Mouse (Mus musculus) lung, postnatal 0 days (tissue): ENCODE data around the gene Tmem108. TPM values are rescaled to one million over a fixed set of nuclear protein-coding genes. Genes with fewer than 3 reads are reported as not detected.

ENCODE experiments used
- ATAC-seq: fragments of 200-750 bp; cut with Nextera tagmentation; 2 replicates; pipeline ENCODE4 v1.8.0; 2017; ENCODE audit warnings: moderate library complexity
- DNase-seq: peaks from one replicate; pipeline ENCODE4 v3.0.0-alpha.2; 2016; ENCODE audit warnings: low spot score
- H3K27ac ChIP-seq: fragments of 300-500 bp; sonication (generic); 2 replicates; pipeline ENCODE4 v1.5.1; 2014; ENCODE audit warnings: antibody characterized with exemption, mild to moderate bottlenecking, low read length, mixed read lengths
- H3K27me3 ChIP-seq: fragments of 300-500 bp; sonication (generic); replicated peaks from 2 replicates; pipeline ENCODE4 v1.6.1; 2014; ENCODE audit warnings: low read length, mixed read lengths; ENCODE audit not compliant: insufficient read depth
- H3K36me3 ChIP-seq: fragments of 300-500 bp; sonication (generic); 2 replicates; pipeline ENCODE4 v1.6.1; 2014; ENCODE audit warnings: low read length, mixed read lengths; ENCODE audit not compliant: insufficient read depth
- H3K4me1 ChIP-seq: fragments of 300-500 bp; sonication (generic); 2 replicates; pipeline ENCODE4 v1.6.1; 2014; ENCODE audit warnings: antibody characterized with exemption, low read depth, low read length, mixed read lengths; ENCODE audit not compliant: insufficient read depth
- H3K4me2 ChIP-seq: fragments of 300-500 bp; sonication (generic); replicated peaks from 2 replicates; pipeline ENCODE4 v1.6.1; 2014; ENCODE audit warnings: low read depth, mild to moderate bottlenecking, low read length, moderate library complexity, mixed read lengths
- H3K4me3 ChIP-seq: fragments of 300-500 bp; sonication (generic); 2 replicates; pipeline ENCODE4 v1.5.1; 2014; ENCODE audit warnings: low read depth, low read length
- H3K9ac ChIP-seq: fragments of 300-500 bp; sonication (generic); replicated peaks from 2 replicates; pipeline ENCODE4 v1.6.1; 2014; ENCODE audit warnings: low read depth, mild to moderate bottlenecking
- H3K9me3 ChIP-seq: fragments of 300-500 bp; sonication (generic); 2 replicates; pipeline ENCODE4 v1.6.1; 2016; ENCODE audit warnings: low read length, mixed read lengths
- CTCF ChIP-seq: IDR thresholded peaks from 2 replicates; pipeline ENCODE4 v1.5.1; 2016; ENCODE audit warnings: antibody characterized with exemption, mild to moderate bottlenecking
- EP300 ChIP-seq: IDR thresholded peaks from 2 replicates; pipeline ENCODE4 v1.6.1; 2016; ENCODE audit warnings: antibody characterized with exemption, mild to moderate bottlenecking, control low read depth
- WGBS: fragments of 180-500 bp; shearing (Covaris S2); extraction: QIAGEN DNeasy Blood & Tissue Kit; methylation state at CpG from one replicate; pipeline ENCODE4 v1.1.7; 2014; 5-methylcytosine and 5-hydroxymethylcytosine counted together
- polyA plus RNA-seq: library from polyadenylated mRNA; unstranded; fragments of >200 nt; fragmentation: Nextera tagmentation; extraction: Ambion mirVana; gene quantifications from 2 replicates; pipeline ENCODE4 v1.2.1, GENCODE M21; 2015

Tmem108 gene
- polyA plus RNA-seq, 1 experiment from 2014 or later = 7.3 TPM

DNA sequence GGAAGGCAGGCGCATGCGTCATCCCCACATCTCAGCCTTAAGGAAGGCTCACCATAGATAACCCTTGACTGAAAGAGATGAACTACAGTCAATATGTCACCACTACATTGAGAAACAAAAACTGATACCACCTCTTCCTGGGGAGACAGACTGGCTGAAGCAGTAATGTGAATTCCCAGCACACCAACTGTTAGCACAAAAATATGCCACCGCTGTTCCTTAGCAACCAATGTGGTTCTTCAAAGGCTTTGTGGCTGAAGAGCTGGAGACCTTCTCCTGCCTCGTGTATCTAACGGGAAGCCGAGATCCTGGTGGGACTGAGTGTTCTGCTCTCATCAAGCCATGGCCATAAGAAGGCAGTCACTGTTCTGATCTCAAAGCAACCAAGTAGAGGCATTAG lies 92.8 kb downstream of the Tmem108 start:
- ATAC-seq (no peak), DNase-seq (no peak)
- Histone ChIP-seq H3K27ac (no peak overlapping the region), H3K36me3 (no peaks in the 10 kb centered on the region), H3K9me3 (no peaks in the 10 kb centered on the region), H3K4me1 (no peaks in the 10 kb centered on the region), H3K4me2 (no peak overlapping the region), H3K9ac (no peak overlapping the region), H3K27me3 (no peaks in the 10 kb centered on the region), H3K4me3 (no peak overlapping the region)
- no peak for TF ChIP-seq EP300
- TF ChIP-seq CTCF = no peak
- WGBS = 81% methylated on average over 6 of the region's 6 CpGs

DNA sequence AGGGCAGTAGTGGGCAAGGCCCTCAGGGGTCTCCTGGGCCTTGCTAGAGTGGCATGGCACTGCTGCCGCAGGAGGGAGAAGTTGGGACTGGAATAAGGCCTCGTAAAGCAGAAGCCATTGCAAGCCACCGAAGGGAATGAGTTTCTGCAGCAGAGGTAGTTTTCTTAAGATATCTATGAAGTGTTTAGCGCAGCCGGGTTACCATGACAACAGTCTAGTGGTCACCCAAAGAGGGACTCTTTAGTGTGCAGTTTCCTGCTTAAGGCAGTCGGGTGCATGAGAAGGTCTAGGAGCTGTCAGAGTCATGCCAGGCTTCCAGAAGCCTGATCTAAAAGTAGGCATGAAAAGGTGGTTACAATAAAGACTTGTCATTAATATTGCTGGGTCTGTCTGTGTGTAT lies 95.8 kb downstream of the Tmem108 start:
- no peak overlapping the region for H3K9ac ChIP-seq
- no peak overlapping the region for H3K27ac ChIP-seq
- TF ChIP-seq CTCF (no peak), EP300 (no peak)
- ATAC-seq = peak; percentile 79
- no peaks in the 10 kb centered on the region for H3K27me3 ChIP-seq
- H3K4me2 ChIP-seq = no peak overlapping the region
- H3K4me3 ChIP-seq = no peak overlapping the region
- H3K9me3 ChIP-seq = no peaks in the 10 kb centered on the region
- no peaks in the 10 kb centered on the region for H3K36me3 ChIP-seq
- peak; percentile 80 for DNase-seq
- H3K4me1 ChIP-seq = no peaks in the 10 kb centered on the region
- 58% methylated on average over 6 of the region's 6 CpGs for WGBS

DNA sequence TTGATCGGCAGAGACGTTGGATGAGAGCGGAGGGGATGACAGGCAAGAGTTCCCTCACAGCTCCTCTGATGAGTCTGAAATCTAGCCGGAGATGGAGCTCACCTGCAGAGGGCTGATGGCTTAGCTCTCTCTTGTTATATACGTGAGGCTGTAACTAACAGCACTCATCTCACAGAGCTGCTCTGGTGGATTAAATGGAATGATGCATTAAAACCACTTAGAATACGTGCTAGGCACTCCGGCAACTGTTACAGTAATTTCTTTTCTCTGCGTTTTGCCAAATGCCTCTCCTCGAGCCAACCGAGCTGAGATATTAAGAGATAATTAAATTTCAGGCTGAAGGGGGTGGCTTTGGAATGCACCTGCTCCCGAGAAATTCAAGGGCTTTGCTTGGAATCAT lies 97.5 kb downstream of the Tmem108 start:
- Histone ChIP-seq H3K9ac (no peak overlapping the region), H3K4me1 (no peaks in the 10 kb centered on the region), H3K4me3 (no peak overlapping the region), H3K27me3 (no peaks in the 10 kb centered on the region), H3K27ac (no peak overlapping the region), H3K36me3 (no peaks in the 10 kb centered on the region), H3K9me3 (no peaks in the 10 kb centered on the region), H3K4me2 (no peak overlapping the region)
- DNase-seq = no peak
- no peak for TF ChIP-seq CTCF
- TF ChIP-seq EP300 = no peak
- WGBS = 63% methylated on average over 11 of the region's 11 CpGs
- ATAC-seq = no peak

DNA sequence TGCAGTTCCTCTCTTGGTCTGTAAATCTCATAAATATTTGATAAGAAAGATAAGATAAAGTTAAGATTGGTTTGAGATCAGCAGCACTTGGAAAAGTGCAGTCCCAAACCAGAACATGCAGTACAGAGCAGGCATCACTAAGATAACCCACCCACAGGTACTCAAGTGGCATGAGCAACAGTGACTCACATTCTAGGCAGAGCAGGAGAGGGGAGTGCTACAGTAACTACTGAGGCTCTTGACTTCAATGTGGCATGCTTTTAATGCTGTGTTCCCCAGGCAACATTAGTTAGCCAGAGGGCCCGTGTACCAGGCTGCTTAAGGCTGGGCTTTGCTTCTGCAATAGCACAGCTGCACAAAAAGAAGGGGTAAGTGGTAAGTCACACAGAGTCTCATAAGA lies 99.8 kb downstream of the Tmem108 start:
- Histone ChIP-seq H3K9me3 (no peaks in the 10 kb centered on the region), H3K4me1 (no peaks in the 10 kb centered on the region), H3K27me3 (no peaks in the 10 kb centered on the region), H3K9ac (no peak overlapping the region), H3K36me3 (no peaks in the 10 kb centered on the region), H3K27ac (no peak overlapping the region), H3K4me2 (no peak overlapping the region), H3K4me3 (no peak overlapping the region)
- WGBS = 43% methylated on average over 1 of the region's 1 CpGs
- DNase-seq (peak; percentile 66), ATAC-seq (peak; percentile 95)
- TF ChIP-seq EP300 = no peak
- no peak for TF ChIP-seq CTCF

DNA sequence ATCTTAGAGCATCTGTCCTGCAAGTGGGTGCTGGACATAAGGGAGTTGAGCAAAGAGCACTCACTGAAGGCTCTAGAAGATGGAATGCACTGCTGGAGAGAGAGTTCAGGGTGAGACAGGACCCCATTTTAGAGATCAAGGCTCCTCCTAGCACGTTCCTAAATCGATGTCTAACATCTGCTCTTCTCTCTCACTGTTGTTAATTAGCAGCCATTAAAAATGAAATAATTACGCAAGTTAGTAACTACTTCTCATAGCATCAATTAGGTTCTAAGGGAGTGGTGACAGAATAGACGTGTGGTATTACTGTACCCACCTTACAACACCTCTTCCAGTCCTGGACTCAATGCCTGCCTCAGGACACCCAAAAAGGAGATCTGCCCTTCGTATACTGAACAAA lies 103.7 kb downstream of the Tmem108 start:
- no peak for ATAC-seq
- Histone ChIP-seq H3K4me1 (no peaks in the 10 kb centered on the region), H3K9me3 (no peaks in the 10 kb centered on the region), H3K27me3 (no peaks in the 10 kb centered on the region), H3K4me2 (no peak overlapping the region), H3K36me3 (no peaks in the 10 kb centered on the region), H3K9ac (no peak overlapping the region), H3K27ac (no peak overlapping the region), H3K4me3 (no peak overlapping the region)
- TF ChIP-seq EP300 (no peak), CTCF (no peak)
- DNase-seq = no peak
- 83% methylated on average over 5 of the region's 5 CpGs for WGBS

DNA sequence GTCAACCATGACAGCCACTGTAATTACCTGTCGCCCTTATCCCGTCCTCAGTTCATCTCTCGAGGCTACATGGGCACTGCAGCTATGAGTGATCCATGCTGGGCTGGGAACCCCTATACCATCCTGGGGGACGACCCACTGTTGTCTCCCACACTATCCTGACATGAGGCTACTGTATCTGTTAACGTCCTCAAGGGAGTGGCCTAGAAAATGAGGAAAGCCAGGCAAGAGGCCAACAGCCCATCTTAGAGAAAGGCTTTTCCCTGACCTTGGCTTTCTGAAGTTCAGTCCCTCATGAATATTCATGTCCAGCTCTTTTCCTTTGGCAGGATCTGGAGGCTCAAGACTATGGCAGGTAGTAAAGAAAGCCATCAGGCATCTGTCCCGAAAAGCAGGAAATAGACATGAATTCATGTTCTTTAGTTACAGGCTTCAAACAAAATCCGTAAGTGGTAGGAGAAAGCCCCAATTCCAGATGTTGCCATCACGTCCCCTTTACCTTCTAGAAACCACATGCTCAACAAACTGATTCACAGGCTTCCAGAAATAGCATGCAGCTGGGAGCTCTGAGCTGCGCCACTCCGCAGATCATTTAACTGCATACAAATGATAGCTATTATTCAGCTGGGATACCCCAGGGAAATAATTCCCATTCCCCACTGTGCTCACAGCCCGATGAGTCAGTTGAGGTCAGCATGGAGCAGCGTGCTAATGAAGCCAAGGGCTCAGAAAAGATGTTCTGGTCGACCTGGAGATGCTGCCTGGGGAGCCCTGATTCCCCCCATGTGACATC lies 104.3 kb downstream of the Tmem108 start:
- no peaks in the 10 kb centered on the region for H3K36me3 ChIP-seq
- H3K9ac ChIP-seq = no peak overlapping the region
- no peak overlapping the region for H3K4me3 ChIP-seq
- 58% methylated on average over 13 of the region's 13 CpGs for WGBS
- DNase-seq (no peak), ATAC-seq (no peak)
- H3K4me1 ChIP-seq = no peaks in the 10 kb centered on the region
- no peak overlapping the region for H3K27ac ChIP-seq
- no peaks in the 10 kb centered on the region for H3K27me3 ChIP-seq
- no peak overlapping the region for H3K4me2 ChIP-seq
- no peaks in the 10 kb centered on the region for H3K9me3 ChIP-seq
- no peak for TF ChIP-seq CTCF
- no peak for TF ChIP-seq EP300
